In the genomic region with DNA sequence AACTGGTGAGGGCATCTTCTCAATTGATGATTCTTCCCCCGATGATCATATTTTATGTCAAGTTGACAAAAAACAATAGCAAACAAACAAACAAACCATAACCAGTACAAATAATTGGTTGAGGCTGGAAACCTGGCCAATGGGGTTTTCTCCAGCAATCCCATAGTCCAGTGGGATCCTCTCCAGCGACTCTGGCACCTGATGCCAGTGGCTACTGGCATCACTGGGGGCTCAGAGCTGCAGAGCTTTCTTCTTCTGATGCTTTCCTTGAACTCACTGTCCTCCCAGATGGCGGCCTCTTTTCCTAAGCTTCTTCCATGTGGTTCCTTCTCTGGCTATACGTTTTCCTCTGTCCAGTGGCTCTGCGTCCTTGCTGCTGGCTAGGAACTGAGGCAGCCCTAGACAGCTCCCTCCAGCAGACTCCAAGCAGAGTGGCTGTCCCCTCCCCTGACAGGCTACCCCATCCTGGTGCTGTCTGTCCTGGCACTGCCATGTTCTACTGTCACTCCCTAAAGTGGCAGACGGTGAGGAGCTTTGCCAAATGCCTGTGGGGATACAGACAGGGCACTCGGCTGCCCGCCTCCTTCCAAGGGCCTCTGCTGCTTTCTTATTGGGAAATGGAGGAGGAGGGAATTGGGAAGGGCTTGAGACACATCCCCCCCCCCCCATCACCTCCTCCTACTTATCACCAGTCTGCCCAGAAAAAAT, we compare ENCODE assay signal across 17 mouse cellular contexts. TPM values are rescaled to one million over a fixed set of nuclear protein-coding genes. Genes with fewer than 3 reads are reported as not detected.
DNase-seq lines count a peak whose midpoint lies in the region; ATAC-seq lines count a peak whose summit lies in the region.
"Had no signal": no experiment of that assay in that cellular context is flagged by ENCODE, and none has a peak within 500 bp of the region (broad histone marks: within the 10 kb centered on the region; RNA-seq: fewer than 3 reads in every experiment).

No protein-coding gene starts in this region.

- no peak overlapping the region for H3K9ac ChIP-seq in hindbrain, embryonic 16.5 days (ENCODE audit: low read depth, low read length)
- no peak overlapping the region for H3K9ac ChIP-seq in forebrain, embryonic 16.5 days (replicated peaks; ENCODE audit: low read depth, low read length)
- H3K9ac ChIP-seq: heart, embryonic 13.5 days; limb, embryonic 12.5 days; liver, embryonic 13.5 days; lung, embryonic 14.5 days had no signal

- no peak overlapping the region for H3K4me3 ChIP-seq in hindbrain, embryonic 16.5 days (ENCODE audit: low read length)
- H3K4me3 ChIP-seq in hindbrain, embryonic 10.5 days = no peak overlapping the region
- H3K4me3 ChIP-seq in forebrain, embryonic 16.5 days (replicated peaks; ENCODE audit: low read length) = no peak overlapping the region
- H3K4me3 ChIP-seq: heart, embryonic 13.5 days; limb, embryonic 12.5 days; liver, embryonic 13.5 days had no signal

- no peak overlapping the region for H3K27ac ChIP-seq in hindbrain, embryonic 16.5 days (ENCODE audit: low read depth, low read length)
- H3K27ac ChIP-seq in hindbrain, embryonic 10.5 days = no peak overlapping the region; the same call in 1 of the 2 replicates
- peak overlapping the region; percentile 89 for H3K27ac ChIP-seq in forebrain, embryonic 16.5 days (ENCODE audit: low read length)
- H3K27ac ChIP-seq: heart, embryonic 13.5 days; limb, embryonic 12.5 days; liver, embryonic 13.5 days; stomach, postnatal 0 days had no signal

- H3K27me3 ChIP-seq in hindbrain, embryonic 16.5 days (replicated peaks; ENCODE audit: control insufficient read depth, insufficient read depth, low read length) = no peaks in the 10 kb centered on the region
- peaks cover 31% of the 10 kb centered on the region for H3K27me3 ChIP-seq in hindbrain, embryonic 10.5 days (ENCODE audit: insufficient read depth, poor library complexity, severe bottlenecking)
- H3K27me3 ChIP-seq in forebrain, embryonic 16.5 days (replicated peaks; ENCODE audit: control insufficient read depth, insufficient read depth, low read length) = no peaks in the 10 kb centered on the region
- H3K27me3 ChIP-seq: liver, embryonic 13.5 days had no signal

- WGBS in hindbrain, embryonic 16.5 days = 68% methylated on average over 8 of the region's 8 CpGs
- 83% methylated on average over 8 of the region's 8 CpGs for WGBS in hindbrain, embryonic 10.5 days
- WGBS in forebrain, embryonic 16.5 days = 54% methylated on average over 8 of the region's 8 CpGs

- DNase-seq in hindbrain, embryonic 10.5 days (ENCODE audit: low spot score) = no peak
- peak; percentile 31 for DNase-seq in cerebellum, adult 11 months
- peak; percentile 75 for DNase-seq in cerebellum, adult 9-11 months
- no peak for DNase-seq in kidney, postnatal 14 days
- no peak for DNase-seq in kidney, adult 8-10 months
- DNase-seq: B cell, adult 2 months; embryo, embryonic 11 days; kidney, postnatal 4 days; liver, embryonic 13.5 days; lung, embryonic 14.5 days; lung, postnatal 4 days had no signal

- ATAC-seq in hindbrain, embryonic 16.5 days = peak; percentile 38; the same call in 1 of the 2 replicates
- peak; percentile 84 for ATAC-seq in forebrain, embryonic 16.5 days
- ATAC-seq: inflammation-experienced regulatory T-cells, adult 6 months had no signal

- H3K4me1 ChIP-seq in hindbrain, embryonic 16.5 days (ENCODE audit: control insufficient read depth, insufficient read depth, low read depth, low read length) = peaks cover 3% of the 10 kb centered on the region; the same call in 1 of the 2 replicates
- H3K4me1 ChIP-seq in hindbrain, embryonic 10.5 days (replicated peaks) = peaks cover 15% of the 10 kb centered on the region
- peaks cover 36% of the 10 kb centered on the region for H3K4me1 ChIP-seq in forebrain, embryonic 16.5 days (replicated peaks; ENCODE audit: control insufficient read depth, insufficient read depth, low read length)
- H3K4me1 ChIP-seq: limb, embryonic 12.5 days; liver, embryonic 13.5 days had no signal

- no peaks in the 10 kb centered on the region for H3K36me3 ChIP-seq in hindbrain, embryonic 16.5 days (ENCODE audit: control insufficient read depth, insufficient read depth, low read length)
- no peaks in the 10 kb centered on the region for H3K36me3 ChIP-seq in hindbrain, embryonic 10.5 days
- no peaks in the 10 kb centered on the region for H3K36me3 ChIP-seq in forebrain, embryonic 16.5 days (ENCODE audit: control insufficient read depth, insufficient read depth)
- H3K36me3 ChIP-seq: heart, embryonic 13.5 days; limb, embryonic 12.5 days; liver, embryonic 13.5 days had no signal

- no peak overlapping the region for H3K4me2 ChIP-seq in hindbrain, embryonic 16.5 days (ENCODE audit: low read length)
- H3K4me2 ChIP-seq in forebrain, embryonic 16.5 days (ENCODE audit: low read length) = no peak overlapping the region
- H3K4me2 ChIP-seq: heart, embryonic 13.5 days; limb, embryonic 12.5 days; liver, embryonic 13.5 days; lung, embryonic 14.5 days had no signal

- H3K9me3 ChIP-seq in hindbrain, embryonic 16.5 days (ENCODE audit: control insufficient read depth, low read length) = no peaks in the 10 kb centered on the region
- no peaks in the 10 kb centered on the region for H3K9me3 ChIP-seq in hindbrain, embryonic 10.5 days
- no peaks in the 10 kb centered on the region for H3K9me3 ChIP-seq in forebrain, embryonic 16.5 days (ENCODE audit: control insufficient read depth, low read length)
- H3K9me3 ChIP-seq: heart, embryonic 13.5 days; limb, embryonic 12.5 days; liver, embryonic 13.5 days had no signal

RNA-seq across cellular contexts. Expression of a gene that starts 7.8 kb away (rescaled TPM):
- 18.9 and 30.0 TPM in 2 replicates for polyA plus RNA-seq in hindbrain, embryonic 16.5 days (2015; fragmentation: Nextera tagmentation; extraction: Ambion mirVana)
- polyA plus RNA-seq in hindbrain, embryonic 10.5 days (2016; fragmentation: Nextera tagmentation; extraction: Ambion mirVana) = 5.5 TPM in 2 replicates
- polyA plus RNA-seq in forebrain, embryonic 16.5 days (2015; fragmentation: Nextera tagmentation; extraction: Ambion mirVana) = 400 and 477 TPM in 2 replicates
- polyA plus RNA-seq: inflammation-experienced regulatory T-cells, adult 6 months had no signal

RNA-seq across cellular contexts. Expression of a gene that starts 46.7 kb away (rescaled TPM):
- polyA plus RNA-seq in hindbrain, embryonic 16.5 days (2015; fragmentation: Nextera tagmentation; extraction: Ambion mirVana) = 5.8 and 9.2 TPM in 2 replicates
- polyA plus RNA-seq in hindbrain, embryonic 10.5 days (2016; fragmentation: Nextera tagmentation; extraction: Ambion mirVana) = 62.6 and 70.5 TPM in 2 replicates
- polyA plus RNA-seq in forebrain, embryonic 16.5 days (2015; fragmentation: Nextera tagmentation; extraction: Ambion mirVana) = 21.9 and 23.6 TPM in 2 replicates
- polyA plus RNA-seq: inflammation-experienced regulatory T-cells, adult 6 months had no signal

Comparison
In these comparisons a context has a peak if more than half of its experiments do, and no peak if none do; other contexts are left out.
1. DNase-seq: peak in cerebellum, adult 11 months (single experiment) and cerebellum, adult 9-11 months (single experiment); none in hindbrain, embryonic 10.5 days (single experiment), kidney, postnatal 14 days (single experiment) and kidney, adult 8-10 months (0 of 2).
2. RNA of a gene that starts 7.8 kb away (polyA plus RNA-seq): 400 to 477 TPM in forebrain, embryonic 16.5 days; 18.9 to 30.0 TPM in hindbrain, embryonic 16.5 days and 5.5 TPM in hindbrain, embryonic 10.5 days; every median in the first group is over 10 times any median in the second.